Mouse (Mus musculus): ENCODE data around the gene Tlk2.

GRCm38 (mm10) chr11:105310197-105310596, 131.6 kb downstream of the Tlk2 start:
- TF ChIP-seq CTCF (IDR thresholded peaks at IDR 0.05; ENCODE audit: low read depth, low read length): no peak
- TF ChIP-seq POLR2A (IDR thresholded peaks at IDR 0.05; ENCODE audit: extremely low read depth, insufficient read depth, low read length): no peak
